Comparison of ENCODE assay signal across 8 mouse cellular contexts in the genomic region with DNA sequence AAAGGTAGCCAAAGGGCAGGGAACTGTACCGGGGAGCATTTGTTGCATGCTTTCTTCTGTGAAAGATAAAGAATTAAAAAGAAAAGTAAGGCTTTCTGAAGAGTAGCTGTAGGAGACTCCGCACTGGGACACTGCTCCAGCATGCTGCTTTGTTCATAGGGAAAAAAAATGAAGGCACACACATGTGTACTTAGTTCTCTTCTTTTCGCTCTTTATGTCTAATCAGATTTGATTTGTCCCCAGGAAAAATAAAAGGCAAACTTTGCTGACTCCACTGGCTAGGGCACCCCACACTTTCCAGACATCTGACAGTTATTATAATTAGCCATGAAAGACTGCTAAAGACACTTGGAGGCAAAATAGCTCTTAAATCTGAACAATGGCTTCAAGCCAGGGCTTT.
A peak's percentile ranks its signal among the peaks of the same experiment; 100 is the strongest.
DNase-seq lines count a peak whose midpoint lies in the region; ATAC-seq lines count a peak whose summit lies in the region.

No protein-coding gene starts in this region.

- peaks cover 9% of the 10 kb centered on the region for H3K4me1 ChIP-seq in kidney, embryonic 15.5 days
- H3K4me1 ChIP-seq in hindbrain, embryonic 11.5 days (replicated peaks; ENCODE audit: control insufficient read depth, insufficient read depth, low read length): no peaks in the 10 kb centered on the region
- H3K4me1 ChIP-seq in lung, embryonic 16.5 days (replicated peaks; ENCODE audit: control insufficient read depth, insufficient read depth, low read length): peaks cover 13% of the 10 kb centered on the region
- no peaks in the 10 kb centered on the region for H3K4me1 ChIP-seq in stomach, embryonic 15.5 days

- 0 out of 2 replicates have a peak, but pooled peaks have one; percentile 44 for ATAC-seq in kidney, embryonic 15.5 days (replicated peaks; ENCODE audit: low FRiP score)
- ATAC-seq in hindbrain, embryonic 11.5 days (ENCODE audit: low FRiP score): 0 out of 2 replicates have a peak, but pooled peaks have one; percentile 17
- peak; percentile 42 for ATAC-seq in lung, embryonic 16.5 days (ENCODE audit: low read depth)
- ATAC-seq in stomach, embryonic 15.5 days (ENCODE audit: insufficient read depth, low FRiP score, low read depth): no peak

- H3K9me3 ChIP-seq in kidney, embryonic 15.5 days (replicated peaks): no peaks in the 10 kb centered on the region
- no peaks in the 10 kb centered on the region for H3K9me3 ChIP-seq in hindbrain, embryonic 11.5 days (ENCODE audit: control insufficient read depth, low read length)
- H3K9me3 ChIP-seq in lung, embryonic 16.5 days (ENCODE audit: control insufficient read depth, low read length): no peaks in the 10 kb centered on the region
- H3K9me3 ChIP-seq in stomach, embryonic 15.5 days: no peaks in the 10 kb centered on the region

- DNase-seq in kidney, adult 11 months: no peak
- peak; percentile 55 for DNase-seq in embryo, embryonic 10.5 days (ENCODE audit: low spot score)
- DNase-seq in hindbrain, embryonic 11.5 days (ENCODE audit: low spot score): peak; percentile 52
- DNase-seq in spleen, adult 12 weeks (ENCODE audit: low spot score): no peak
- DNase-seq in frontal cortex, postnatal 14 days (ENCODE audit: low spot score in 2 of 2): no peak

- H3K4me2 ChIP-seq in kidney, embryonic 15.5 days: peak overlapping the region; percentile 67
- peak overlapping the region; percentile 63 for H3K4me2 ChIP-seq in hindbrain, embryonic 11.5 days (replicated peaks; ENCODE audit: low read depth, low read length)
- peak overlapping the region; percentile 72 for H3K4me2 ChIP-seq in lung, embryonic 16.5 days (ENCODE audit: low read depth, low read length)
- peak overlapping the region; percentile 57 for H3K4me2 ChIP-seq in stomach, embryonic 15.5 days

- H3K9ac ChIP-seq in kidney, embryonic 15.5 days: peak overlapping the region; percentile 64
- peak overlapping the region; percentile 83 for H3K9ac ChIP-seq in hindbrain, embryonic 11.5 days (ENCODE audit: low read depth, low read length)
- H3K9ac ChIP-seq in lung, embryonic 16.5 days (ENCODE audit: low read length): peak overlapping the region; percentile 81
- H3K9ac ChIP-seq in stomach, embryonic 15.5 days: peak overlapping the region; percentile 62

- H3K4me3 ChIP-seq in kidney, embryonic 15.5 days (replicated peaks): peak overlapping the region; percentile 63
- H3K4me3 ChIP-seq in hindbrain, embryonic 11.5 days (ENCODE audit: low read depth, low read length): peak overlapping the region; percentile 62
- H3K4me3 ChIP-seq in lung, embryonic 16.5 days (ENCODE audit: low read length): peak overlapping the region; percentile 72
- peak overlapping the region; percentile 73 for H3K4me3 ChIP-seq in stomach, embryonic 15.5 days (replicated peaks)

- H3K27me3 ChIP-seq in kidney, embryonic 15.5 days: no peaks in the 10 kb centered on the region
- H3K27me3 ChIP-seq in hindbrain, embryonic 11.5 days (ENCODE audit: control insufficient read depth, insufficient read depth, low read length): no peaks in the 10 kb centered on the region
- H3K27me3 ChIP-seq in lung, embryonic 16.5 days (ENCODE audit: control insufficient read depth, insufficient read depth, low read depth, low read length): no peaks in the 10 kb centered on the region
- H3K27me3 ChIP-seq in stomach, embryonic 15.5 days (replicated peaks): no peaks in the 10 kb centered on the region

- WGBS in kidney, embryonic 15.5 days: 2% methylated on average over 3 of the region's 3 CpGs
- 3% methylated on average over 3 of the region's 3 CpGs for WGBS in hindbrain, embryonic 11.5 days
- WGBS in lung, embryonic 16.5 days: 0% methylated on average over 3 of the region's 3 CpGs
- 0% methylated on average over 3 of the region's 3 CpGs for WGBS in stomach, embryonic 15.5 days

- no peaks in the 10 kb centered on the region for H3K36me3 ChIP-seq in kidney, embryonic 15.5 days
- H3K36me3 ChIP-seq in hindbrain, embryonic 11.5 days (ENCODE audit: control insufficient read depth, insufficient read depth, low read length): no peaks in the 10 kb centered on the region
- H3K36me3 ChIP-seq in lung, embryonic 16.5 days (ENCODE audit: control insufficient read depth, insufficient read depth, low read length): no peaks in the 10 kb centered on the region
- no peaks in the 10 kb centered on the region for H3K36me3 ChIP-seq in stomach, embryonic 15.5 days

- peak overlapping the region; percentile 93 for H3K27ac ChIP-seq in kidney, embryonic 15.5 days
- peak overlapping the region; percentile 94 for H3K27ac ChIP-seq in hindbrain, embryonic 11.5 days (ENCODE audit: low read depth, low read length)
- H3K27ac ChIP-seq in lung, embryonic 16.5 days (ENCODE audit: low read length): peak overlapping the region; percentile 94
- peak overlapping the region; percentile 95 for H3K27ac ChIP-seq in stomach, embryonic 15.5 days

Comparison
In these comparisons a context has a peak if more than half of its experiments do, and no peak if none do; other contexts are left out.
1. DNase-seq: peak in embryo, embryonic 10.5 days (single experiment) and hindbrain, embryonic 11.5 days (single experiment); none in kidney, adult 11 months (single experiment), spleen, adult 12 weeks (single experiment) and frontal cortex, postnatal 14 days (0 of 2).
2. Peak in every context shown above with its lines, with median percentiles within 50 percentile points of each other: H3K27ac ChIP-seq, H3K4me2 ChIP-seq, H3K4me3 ChIP-seq and H3K9ac ChIP-seq.